Mouse (Mus musculus): ENCODE results near the gene Hecw1.

Gene Hecw1

GRCm38 (mm10) chr13:14522906-14523269 lies at the start of gene Hecw1:
Gene Hecw1 (minus strand): TSS chr13:14523228.
- no peak for DNase-seq (ENCODE audit: low spot score)

- no peak for DNase-seq (ENCODE audit: low spot score)
Measured at GRCm38 (mm10) chr13:14561336-14561735, 38.3 kb upstream of the Hecw1 start.

GRCm38 (mm10) chr13:14552628-14553027 lies 29.6 kb upstream of the Hecw1 start:
- DNase-seq (ENCODE audit: low spot score): no peak

- no peak for DNase-seq (ENCODE audit: low spot score)
Measured at GRCm38 (mm10) chr13:14542860-14543259, 19.8 kb upstream of the Hecw1 start.

GRCm38 (mm10) chr13:14522128-14522905 lies 711 bp downstream of the Hecw1 start:
- no peak for DNase-seq (ENCODE audit: low spot score)

- DNase-seq (ENCODE audit: low spot score): no peak
Measured at GRCm38 (mm10) chr13:14521746-14522127, 1.3 kb downstream of the Hecw1 start.

GRCm38 (mm10) chr13:14519605-14520004 lies 3.4 kb downstream of the Hecw1 start:
- no peak for DNase-seq (ENCODE audit: low spot score)

GRCm38 (mm10) chr13:14517478-14517877 lies 5.5 kb downstream of the Hecw1 start:
- no peak for DNase-seq (ENCODE audit: low spot score)

GRCm38 (mm10) chr13:14515106-14515505 lies 7.9 kb downstream of the Hecw1 start:
- no peak for DNase-seq (ENCODE audit: low spot score)

GRCm38 (mm10) chr13:14513934-14514333 lies 9.1 kb downstream of the Hecw1 start:
- DNase-seq (ENCODE audit: low spot score): no peak

GRCm38 (mm10) chr13:14506765-14507164 lies 16.3 kb downstream of the Hecw1 start:
- DNase-seq (ENCODE audit: low spot score): no peak

GRCm38 (mm10) chr13:14500251-14500650 lies 22.8 kb downstream of the Hecw1 start:
- DNase-seq (ENCODE audit: low spot score): no peak

- DNase-seq (ENCODE audit: low spot score): no peak
Measured at GRCm38 (mm10) chr13:14498780-14499179, 24.2 kb downstream of the Hecw1 start.

GRCm38 (mm10) chr13:14496954-14497353 lies 26.1 kb downstream of the Hecw1 start:
- no peak for DNase-seq (ENCODE audit: low spot score)

- no peak for DNase-seq (ENCODE audit: low spot score)
Measured at GRCm38 (mm10) chr13:14487812-14488211, 35.2 kb downstream of the Hecw1 start.

- DNase-seq (ENCODE audit: low spot score): no peak
Measured at GRCm38 (mm10) chr13:14471121-14471520, 51.9 kb downstream of the Hecw1 start.

GRCm38 (mm10) chr13:14467517-14467916 lies 55.5 kb downstream of the Hecw1 start:
- no peak for DNase-seq (ENCODE audit: low spot score)

GRCm38 (mm10) chr13:14461036-14461435 lies 62.0 kb downstream of the Hecw1 start:
- no peak for DNase-seq (ENCODE audit: low spot score)

GRCm38 (mm10) chr13:14457043-14457442 lies 66.0 kb downstream of the Hecw1 start:
- DNase-seq (ENCODE audit: low spot score): no peak

- DNase-seq (ENCODE audit: low spot score): no peak
Measured at GRCm38 (mm10) chr13:14439540-14439939, 83.5 kb downstream of the Hecw1 start.

GRCm38 (mm10) chr13:14428845-14429553 lies 94.0 kb downstream of the Hecw1 start:
- DNase-seq (ENCODE audit: low spot score): no peak

- DNase-seq (ENCODE audit: low spot score): no peak
Measured at GRCm38 (mm10) chr13:14424836-14425235, 98.2 kb downstream of the Hecw1 start.

GRCm38 (mm10) chr13:14413405-14413804 lies 109.6 kb downstream of the Hecw1 start:
- no peak for DNase-seq (ENCODE audit: low spot score)

- no peak for DNase-seq (ENCODE audit: low spot score)
Measured at GRCm38 (mm10) chr13:14374470-14374869, 148.6 kb downstream of the Hecw1 start.

All from layer of hippocampus, adult 9-10 months (tissue).